Mouse (Mus musculus): Measurements from ENCODE around the gene Tmem53. TPM values are rescaled to one million over a fixed set of nuclear protein-coding genes. Genes with fewer than 3 reads are reported as not detected.

Tmem53 gene
- polyA plus RNA-seq, 1 experiment from 2014 or later, result 8.0 TPM

DNA sequence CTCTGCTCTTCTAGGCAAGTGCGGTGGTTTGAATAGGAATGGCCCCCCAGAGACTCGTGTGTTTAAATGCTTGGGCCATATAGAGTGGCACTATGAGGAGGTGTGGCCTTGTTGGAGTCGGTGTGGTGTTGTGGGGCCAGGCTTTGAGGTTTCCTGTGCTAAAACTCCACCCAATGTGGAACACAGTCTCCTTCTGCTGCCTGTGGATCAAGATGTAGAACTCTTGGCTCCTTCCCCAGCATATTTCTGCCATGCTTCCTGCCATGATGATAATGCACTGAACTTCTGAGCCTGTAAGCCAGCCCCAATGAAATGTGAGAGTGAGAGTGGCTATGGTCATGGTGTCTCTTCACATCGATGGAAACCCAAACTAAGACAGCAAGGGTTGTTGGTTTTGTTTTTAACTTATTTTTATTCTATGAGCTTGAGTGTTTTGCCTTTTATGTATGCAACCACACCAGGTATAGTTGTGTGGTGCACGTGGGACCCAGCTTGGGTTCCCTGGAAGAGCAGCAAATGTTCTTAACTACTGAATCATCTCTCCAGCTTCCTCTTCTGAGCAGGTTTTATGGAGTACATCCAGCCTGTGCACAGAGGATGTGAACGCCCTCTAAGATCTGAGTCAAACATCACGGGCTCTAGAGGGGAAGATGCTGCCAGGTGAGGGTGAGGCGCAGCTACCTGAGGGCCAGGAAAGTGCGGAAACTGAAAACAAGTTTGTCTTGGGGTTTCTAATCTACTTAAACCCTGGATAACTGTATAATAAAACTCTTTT lies 30.8 kb upstream of the Tmem53 start:
- WGBS, result 81% methylated on average over 9 of the region's 9 CpGs
- Histone ChIP-seq H3K4me3 (ENCODE audit: low read depth, low read length) (no peak overlapping the region), H3K4me2 (ENCODE audit: low read length) (no peak overlapping the region), H3K9ac (ENCODE audit: low read length) (no peak overlapping the region), H3K27ac (ENCODE audit: low read depth, low read length) (no peak overlapping the region), H3K4me1 (ENCODE audit: control insufficient read depth, insufficient read depth, low read length) (no peaks in the 10 kb centered on the region), H3K27me3 (replicated peaks; ENCODE audit: control insufficient read depth, insufficient read depth, low read length) (no peaks in the 10 kb centered on the region), H3K36me3 (ENCODE audit: control insufficient read depth, insufficient read depth, low read length) (no peaks in the 10 kb centered on the region), H3K9me3 (replicated peaks; ENCODE audit: control insufficient read depth, low read length) (no peaks in the 10 kb centered on the region)
- DNase-seq (ENCODE audit: low spot score) (no peak), ATAC-seq (no peak)

DNA sequence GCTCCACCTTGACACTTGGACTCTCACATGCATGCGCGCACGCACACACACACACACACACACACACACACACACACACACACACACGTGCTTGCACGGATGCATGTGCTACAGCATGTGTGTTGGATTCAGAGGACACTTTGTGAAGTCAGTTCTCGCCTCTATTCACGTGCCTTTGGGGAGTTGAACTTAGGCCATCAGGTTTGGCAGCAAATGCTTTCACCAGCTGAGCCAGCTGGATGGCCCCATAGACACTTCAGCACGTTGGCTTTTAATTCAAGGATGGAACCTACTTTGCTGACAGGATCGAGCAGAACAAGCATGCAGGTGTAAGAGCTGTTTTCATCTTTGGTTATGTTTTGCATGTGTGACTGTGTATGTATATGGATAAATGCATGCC lies 29.9 kb upstream of the Tmem53 start:
- no peak for ATAC-seq
- Histone ChIP-seq H3K9me3 (replicated peaks; ENCODE audit: control insufficient read depth, low read length) (no peaks in the 10 kb centered on the region), H3K27me3 (replicated peaks; ENCODE audit: control insufficient read depth, insufficient read depth, low read length) (no peaks in the 10 kb centered on the region), H3K4me3 (ENCODE audit: low read depth, low read length) (no peak overlapping the region), H3K4me1 (ENCODE audit: control insufficient read depth, insufficient read depth, low read length) (no peaks in the 10 kb centered on the region), H3K4me2 (ENCODE audit: low read length) (no peak overlapping the region), H3K27ac (ENCODE audit: low read depth, low read length) (no peak overlapping the region), H3K9ac (ENCODE audit: low read length) (no peak overlapping the region), H3K36me3 (ENCODE audit: control insufficient read depth, insufficient read depth, low read length) (no peaks in the 10 kb centered on the region)
- no peak for DNase-seq (ENCODE audit: low spot score)
- WGBS, result 82% methylated on average over 9 of the region's 9 CpGs

DNA sequence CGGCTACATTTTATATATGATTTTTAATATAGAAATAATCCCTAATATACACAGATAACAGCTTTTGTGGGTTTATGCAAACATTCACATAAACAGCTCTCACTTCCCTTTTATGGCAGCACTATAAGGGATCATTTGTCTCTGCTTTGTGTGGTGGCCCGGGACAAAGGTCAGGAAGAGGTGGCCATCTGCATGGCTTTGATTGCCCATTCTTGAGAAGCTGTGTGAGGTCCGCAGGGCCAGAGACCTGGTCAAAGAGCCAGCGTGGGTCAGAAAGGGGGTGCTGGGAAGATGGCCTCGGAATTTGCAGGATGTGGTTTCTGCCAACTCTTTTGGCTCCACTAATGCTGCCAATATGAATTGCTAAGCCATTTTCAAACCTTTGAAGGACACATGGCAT lies 28.8 kb upstream of the Tmem53 start:
- DNase-seq (ENCODE audit: low spot score) (no peak), ATAC-seq (no peak)
- no peaks in the 10 kb centered on the region for H3K9me3 ChIP-seq (replicated peaks; ENCODE audit: control insufficient read depth, low read length)
- WGBS, result 79% methylated on average over 5 of the region's 5 CpGs
- H3K4me1 ChIP-seq (ENCODE audit: control insufficient read depth, insufficient read depth, low read length), result no peaks in the 10 kb centered on the region
- H3K9ac ChIP-seq (ENCODE audit: low read length), result no peak overlapping the region
- no peak overlapping the region for H3K4me2 ChIP-seq (ENCODE audit: low read length)
- no peaks in the 10 kb centered on the region for H3K36me3 ChIP-seq (ENCODE audit: control insufficient read depth, insufficient read depth, low read length)
- no peak overlapping the region for H3K27ac ChIP-seq (ENCODE audit: low read depth, low read length)
- no peaks in the 10 kb centered on the region for H3K27me3 ChIP-seq (replicated peaks; ENCODE audit: control insufficient read depth, insufficient read depth, low read length)
- no peak overlapping the region for H3K4me3 ChIP-seq (ENCODE audit: low read depth, low read length)

GRCm38 (mm10) chr4:117224122-117224521 lies 27.6 kb upstream of the Tmem53 start:
- Histone ChIP-seq H3K4me3 (ENCODE audit: low read depth, low read length) (no peak overlapping the region), H3K4me1 (ENCODE audit: control insufficient read depth, insufficient read depth, low read length) (no peaks in the 10 kb centered on the region), H3K9me3 (replicated peaks; ENCODE audit: control insufficient read depth, low read length) (no peaks in the 10 kb centered on the region), H3K9ac (ENCODE audit: low read length) (no peak overlapping the region), H3K27me3 (replicated peaks; ENCODE audit: control insufficient read depth, insufficient read depth, low read length) (no peaks in the 10 kb centered on the region), H3K27ac (ENCODE audit: low read depth, low read length) (no peak overlapping the region), H3K4me2 (ENCODE audit: low read length) (no peak overlapping the region), H3K36me3 (ENCODE audit: control insufficient read depth, insufficient read depth, low read length) (no peaks in the 10 kb centered on the region)
- DNase-seq (ENCODE audit: low spot score) (no peak), ATAC-seq (no peak)
- 72% methylated on average over 8 of the region's 8 CpGs for WGBS

- no peaks in the 10 kb centered on the region for H3K36me3 ChIP-seq (ENCODE audit: control insufficient read depth, insufficient read depth, low read length)
- H3K27ac ChIP-seq (ENCODE audit: low read depth, low read length), result no peak overlapping the region
- DNase-seq (ENCODE audit: low spot score) (no peak), ATAC-seq (no peak)
- no peaks in the 10 kb centered on the region for H3K4me1 ChIP-seq (ENCODE audit: control insufficient read depth, insufficient read depth, low read length)
- no peak overlapping the region for H3K4me3 ChIP-seq (ENCODE audit: low read depth, low read length)
- H3K4me2 ChIP-seq (ENCODE audit: low read length), result no peak overlapping the region
- no peaks in the 10 kb centered on the region for H3K27me3 ChIP-seq (replicated peaks; ENCODE audit: control insufficient read depth, insufficient read depth, low read length)
- no peak overlapping the region for H3K9ac ChIP-seq (ENCODE audit: low read length)
- H3K9me3 ChIP-seq (replicated peaks; ENCODE audit: control insufficient read depth, low read length), result no peaks in the 10 kb centered on the region
These were observed 26.5 kb upstream of the Tmem53 start for GRCm38 (mm10) chr4:117225250-117225649.

DNA sequence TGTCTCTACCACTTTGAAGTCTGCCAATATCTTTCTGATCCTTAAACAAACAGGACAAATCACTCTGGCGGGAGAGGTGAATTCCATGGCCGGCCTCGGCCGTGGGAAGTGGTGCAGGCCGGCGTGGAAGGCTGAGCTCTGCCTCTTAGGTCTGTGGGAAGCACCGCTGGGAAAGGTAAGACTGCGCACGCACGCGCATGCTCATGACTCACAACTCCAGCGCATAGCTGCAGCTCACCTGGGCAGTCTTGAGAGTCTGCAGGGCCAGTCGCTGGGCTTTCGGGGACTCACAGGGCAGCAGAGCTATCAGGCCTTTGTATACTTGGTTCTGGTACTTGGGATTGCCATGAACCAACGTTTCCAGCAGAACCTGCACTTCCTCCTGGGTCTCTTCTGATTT lies 22.2 kb upstream of the Tmem53 start:
- ATAC-seq (no peak), DNase-seq (ENCODE audit: low spot score) (no peak)
- H3K27ac ChIP-seq (ENCODE audit: low read depth, low read length), result no peak overlapping the region
- H3K4me2 ChIP-seq (ENCODE audit: low read length), result no peak overlapping the region
- no peaks in the 10 kb centered on the region for H3K27me3 ChIP-seq (replicated peaks; ENCODE audit: control insufficient read depth, insufficient read depth, low read length)
- WGBS, result 77% methylated on average over 15 of the region's 15 CpGs
- no peaks in the 10 kb centered on the region for H3K9me3 ChIP-seq (replicated peaks; ENCODE audit: control insufficient read depth, low read length)
- no peak overlapping the region for H3K9ac ChIP-seq (ENCODE audit: low read length)
- no peaks in the 10 kb centered on the region for H3K36me3 ChIP-seq (ENCODE audit: control insufficient read depth, insufficient read depth, low read length)
- H3K4me3 ChIP-seq (ENCODE audit: low read depth, low read length), result no peak overlapping the region
- H3K4me1 ChIP-seq (ENCODE audit: control insufficient read depth, insufficient read depth, low read length), result no peaks in the 10 kb centered on the region

DNA sequence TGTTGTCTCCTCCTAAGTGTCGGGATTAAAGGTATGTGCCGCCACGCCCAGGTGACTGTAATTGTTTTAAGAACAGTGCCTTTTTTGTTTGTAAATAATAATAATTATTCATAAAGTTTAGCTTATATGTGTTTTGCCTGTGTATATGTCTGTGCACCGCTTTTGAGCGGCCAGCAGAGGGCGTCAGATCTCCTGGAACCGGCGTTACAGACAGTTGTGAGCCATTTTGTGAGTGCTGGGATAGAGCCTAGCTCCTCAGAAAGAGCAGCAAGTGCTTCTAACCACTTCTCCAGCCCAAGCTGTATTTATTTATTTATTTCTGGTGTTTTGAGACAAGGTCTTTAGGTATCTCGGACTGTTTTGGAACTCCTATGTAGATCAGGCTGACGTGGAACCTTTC lies 21.4 kb upstream of the Tmem53 start:
- Histone ChIP-seq H3K4me1 (ENCODE audit: control insufficient read depth, insufficient read depth, low read length) (no peaks in the 10 kb centered on the region), H3K4me2 (ENCODE audit: low read length) (no peak overlapping the region), H3K36me3 (ENCODE audit: control insufficient read depth, insufficient read depth, low read length) (no peaks in the 10 kb centered on the region), H3K27me3 (replicated peaks; ENCODE audit: control insufficient read depth, insufficient read depth, low read length) (no peaks in the 10 kb centered on the region), H3K9me3 (replicated peaks; ENCODE audit: control insufficient read depth, low read length) (no peaks in the 10 kb centered on the region), H3K27ac (ENCODE audit: low read depth, low read length) (no peak overlapping the region), H3K9ac (ENCODE audit: low read length) (no peak overlapping the region), H3K4me3 (ENCODE audit: low read depth, low read length) (no peak overlapping the region)
- DNase-seq (ENCODE audit: low spot score) (no peak), ATAC-seq (no peak)
- WGBS, result 53% methylated on average over 10 of the region's 10 CpGs

DNA sequence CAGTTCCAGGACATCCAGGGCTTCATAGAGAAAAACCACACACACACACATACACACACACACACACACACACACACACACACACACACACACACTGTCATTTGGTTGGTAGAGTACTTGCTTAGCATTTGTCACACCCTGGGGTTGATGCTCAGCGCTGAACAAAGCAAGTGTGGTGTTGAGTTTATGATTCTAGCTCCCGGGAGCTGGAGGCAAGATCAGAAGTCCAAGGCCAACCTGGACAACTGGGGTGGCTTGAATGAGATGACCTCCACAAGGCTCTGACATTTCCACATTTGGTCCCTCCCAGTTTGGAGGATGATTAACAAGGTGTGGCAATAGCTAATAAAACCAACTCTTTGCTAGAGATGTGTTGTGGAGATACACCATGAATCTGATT lies 20.5 kb upstream of the Tmem53 start:
- no peak for ATAC-seq
- no peaks in the 10 kb centered on the region for H3K4me1 ChIP-seq (ENCODE audit: control insufficient read depth, insufficient read depth, low read length)

GRCm38 (mm10) chr4:117234166-117234741 lies 17.5 kb upstream of the Tmem53 start:
- Histone ChIP-seq H3K4me1 (ENCODE audit: control insufficient read depth, insufficient read depth, low read length) (no peaks in the 10 kb centered on the region), H3K9ac (ENCODE audit: low read length) (no peak overlapping the region), H3K4me3 (ENCODE audit: low read depth, low read length) (no peak overlapping the region), H3K27me3 (replicated peaks; ENCODE audit: control insufficient read depth, insufficient read depth, low read length) (no peaks in the 10 kb centered on the region), H3K36me3 (ENCODE audit: control insufficient read depth, insufficient read depth, low read length) (no peaks in the 10 kb centered on the region), H3K9me3 (replicated peaks; ENCODE audit: control insufficient read depth, low read length) (no peaks in the 10 kb centered on the region), H3K27ac (ENCODE audit: low read depth, low read length) (no peak overlapping the region), H3K4me2 (ENCODE audit: low read length) (no peak overlapping the region)
- WGBS, result 54% methylated on average over 7 of the region's 7 CpGs
- ATAC-seq, result no peak
- DNase-seq (ENCODE audit: low spot score), result no peak

More for the DNA sequence above, 20.5 kb upstream of the Tmem53 start:
- no peak for DNase-seq (ENCODE audit: low spot score)
- H3K9me3 ChIP-seq (replicated peaks; ENCODE audit: control insufficient read depth, low read length), result no peaks in the 10 kb centered on the region
- H3K27ac ChIP-seq (ENCODE audit: low read depth, low read length), result no peak overlapping the region
- no peak overlapping the region for H3K4me3 ChIP-seq (ENCODE audit: low read depth, low read length)
- 90% methylated on average over 2 of the region's 2 CpGs for WGBS
- no peaks in the 10 kb centered on the region for H3K27me3 ChIP-seq (replicated peaks; ENCODE audit: control insufficient read depth, insufficient read depth, low read length)
- no peaks in the 10 kb centered on the region for H3K36me3 ChIP-seq (ENCODE audit: control insufficient read depth, insufficient read depth, low read length)
- no peak overlapping the region for H3K9ac ChIP-seq (ENCODE audit: low read length)
- H3K4me2 ChIP-seq (ENCODE audit: low read length), result no peak overlapping the region

Measured in forebrain, embryonic 14.5 days (tissue).